Mouse (Mus musculus) myocyte (in vitro differentiated cells): ENCODE measurements around the gene Ehmt2. TPM values are rescaled to one million over a fixed set of nuclear protein-coding genes. Genes with fewer than 3 reads are reported as not detected.

Experiments
- H3K27me3 ChIP-seq: one replicate; pipeline ENCODE4 v1.6.1; 2011; ENCODE audit not compliant: control insufficient read depth, insufficient read depth, insufficient read length
- H3K36me3 ChIP-seq: one replicate; pipeline ENCODE4 v1.6.1; 2011; ENCODE audit not compliant: control insufficient read depth, insufficient read depth
- H3K4me2 ChIP-seq: one replicate; pipeline ENCODE4 v1.6.1; 2011; ENCODE audit warnings: low read depth, control low read depth
- H3K4me3 ChIP-seq: one replicate; pipeline ENCODE4 v1.5.1; 2011; ENCODE audit warnings: mild to moderate bottlenecking, control low read depth, moderate library complexity
- H3K79me2 ChIP-seq: one replicate; pipeline ENCODE4 v1.6.1; 2011; ENCODE audit not compliant: control insufficient read depth, insufficient read depth
- H3ac ChIP-seq: one replicate; pipeline ENCODE4 v1.6.1; 2011; ENCODE audit not compliant: control insufficient read depth, insufficient read length
- CEBPB ChIP-seq: IDR thresholded peaks from 2 replicates; pipeline ENCODE4 v1.6.1; 2011; ENCODE audit warnings: mild to moderate bottlenecking, moderate library complexity; ENCODE audit not compliant: poor library complexity, insufficient read depth, severe bottlenecking
- E2F4 ChIP-seq: IDR thresholded peaks from one replicate; pipeline ENCODE4 v1.6.1; 2011; ENCODE audit warnings: mild to moderate bottlenecking, control low read depth, moderate library complexity; ENCODE audit not compliant: insufficient read depth
- MAX ChIP-seq: IDR thresholded peaks from one replicate; pipeline ENCODE4 v1.6.1; 2011; ENCODE audit warnings: low read depth, mild to moderate bottlenecking, control low read depth
- MYOD1 ChIP-seq, 3 experiments: IDR thresholded peaks; one replicate each; pipeline ENCODE4 v1.6.1; 2011; ENCODE audit warnings: control low read depth in 2 of 3, low read depth in 2 of 3, mild to moderate bottlenecking in 2 of 3, moderate library complexity in 1 of 3; ENCODE audit not compliant: insufficient read length in 2 of 3, control insufficient read depth in 1 of 3
- MYOG ChIP-seq, 3 experiments: IDR thresholded peaks; one replicate each; pipeline ENCODE4 v1.6.1; 2011; ENCODE audit warnings: control low read depth in 2 of 3, low read depth in 2 of 3, mild to moderate bottlenecking in 2 of 3; ENCODE audit not compliant: insufficient read length in 2 of 3, control insufficient read depth in 1 of 3, insufficient read depth in 1 of 3
- POLR2A ChIP-seq: IDR thresholded peaks from one replicate; pipeline ENCODE4 v1.6.1; 2011; ENCODE audit warnings: low read depth, mild to moderate bottlenecking, control low read depth, moderate library complexity; ENCODE audit not compliant: insufficient read length
- POLR2AphosphoS2 ChIP-seq: IDR thresholded peaks from one replicate; pipeline ENCODE4 v1.6.1; 2011; ENCODE audit warnings: low read depth, control low read depth; ENCODE audit not compliant: insufficient read length
- REST ChIP-seq: IDR thresholded peaks from one replicate; pipeline ENCODE4 v1.6.1; 2011; ENCODE audit warnings: mild to moderate bottlenecking, control low read depth, moderate library complexity; ENCODE audit not compliant: insufficient read depth, insufficient read length
- SRF ChIP-seq: IDR thresholded peaks from one replicate; pipeline ENCODE4 v1.6.1; 2011; ENCODE audit warnings: low read depth; ENCODE audit not compliant: control insufficient read depth, insufficient read length
- TCF12 ChIP-seq: IDR thresholded peaks from one replicate; pipeline ENCODE4 v1.6.1; 2011; ENCODE audit warnings: mild to moderate bottlenecking, control low read depth; ENCODE audit not compliant: poor library complexity, insufficient read depth, severe bottlenecking
- TCF3 ChIP-seq: IDR thresholded peaks from one replicate; pipeline ENCODE4 v1.6.1; 2011; ENCODE audit warnings: low read depth, control low read depth; ENCODE audit not compliant: insufficient read length
- USF1 ChIP-seq: IDR thresholded peaks from one replicate; pipeline ENCODE4 v1.6.1; 2011; ENCODE audit warnings: low read depth, mild to moderate bottlenecking, control low read depth, moderate library complexity
- polyA plus RNA-seq: library from polyadenylated mRNA; unstranded; fragments of >200 nt; fragmentation: generic; extraction: Trizol; gene quantifications from one replicate; pipeline ENCODE4 v1.2.1, GENCODE M21; 2012; ENCODE audit warnings: missing spikeins

The Ehmt2 gene
- polyA plus RNA-seq, 1 experiment, result 94.5 TPM

- Histone ChIP-seq H3K27me3 (no peaks in the 10 kb centered on the region), H3K79me2 (peaks cover 28% of the 10 kb centered on the region), H3K4me3 (no peak overlapping the region), H3ac (no peak overlapping the region), H3K4me2 (no peak overlapping the region), H3K36me3 (peaks cover 5% of the 10 kb centered on the region)
- TF ChIP-seq POLR2A, result no peak
- no peak for TF ChIP-seq TCF3
- TF ChIP-seq E2F4, result no peak
- TF ChIP-seq MYOD1 (IDR thresholded peaks at IDR 0.05; ENCODE audit: control insufficient read depth in 1 of 3, insufficient read length in 2 of 3, low read depth in 2 of 3), result no peak
- no peak for TF ChIP-seq CEBPB
- no peak for TF ChIP-seq SRF
- no peak for TF ChIP-seq REST
These were observed 4.6 kb downstream of the Ehmt2 start for GRCm38 (mm10) chr17:34902895-34903294.

GRCm38 (mm10) chr17:34910982-34911381 lies 12.7 kb downstream of the Ehmt2 start:
- H3K4me2 ChIP-seq, result no peak overlapping the region
- no peak overlapping the region for H3K4me3 ChIP-seq
- no peak overlapping the region for H3ac ChIP-seq
- peak; percentile 3 for TF ChIP-seq POLR2A
- no peak for TF ChIP-seq POLR2AphosphoS2
- H3K79me2 ChIP-seq, result no peaks in the 10 kb centered on the region
- H3K36me3 ChIP-seq, result peaks cover 22% of the 10 kb centered on the region
- no peaks in the 10 kb centered on the region for H3K27me3 ChIP-seq

- Histone ChIP-seq H3K36me3 (peaks cover 22% of the 10 kb centered on the region), H3ac (no peak overlapping the region), H3K4me2 (no peak overlapping the region), H3K27me3 (no peaks in the 10 kb centered on the region), H3K79me2 (no peaks in the 10 kb centered on the region), H3K4me3 (no peak overlapping the region)
- peak; percentile 67 for TF ChIP-seq POLR2AphosphoS2
- no peak for TF ChIP-seq SRF
- TF ChIP-seq MYOD1 (IDR thresholded peaks at IDR 0.05; ENCODE audit: control insufficient read depth in 1 of 3, insufficient read length in 2 of 3, low read depth in 2 of 3), result peak in 1 of 3 experiments; percentile 38
These were observed 13.7 kb downstream of the Ehmt2 start for GRCm38 (mm10) chr17:34911945-34912351.

GRCm38 (mm10) chr17:34913930-34914665 lies 15.8 kb downstream of the Ehmt2 start, which contains the start of gene Slc44a4:
Gene Slc44a4 (plus strand): TSS chr17:34914466.
- Histone ChIP-seq H3K36me3 (peaks cover 14% of the 10 kb centered on the region), H3K27me3 (no peaks in the 10 kb centered on the region), H3ac (no peak within 1 kb of the TSS), H3K4me3 (no peak within 1 kb of the TSS), H3K79me2 (no peaks in the 10 kb centered on the region), H3K4me2 (peak within 1 kb of the TSS; percentile 50)
- peak in 1 of 3 experiments; percentile 53 for TF ChIP-seq MYOD1 (IDR thresholded peaks at IDR 0.05; ENCODE audit: control insufficient read depth in 1 of 3, insufficient read length in 2 of 3, low read depth in 2 of 3)
- peak in 2 of 3 experiments; percentile 39 to 70 for TF ChIP-seq MYOG (IDR thresholded peaks at IDR 0.05; ENCODE audit: control insufficient read depth in 1 of 3, insufficient read depth in 1 of 3, insufficient read length in 2 of 3, low read depth in 2 of 3)
- TF ChIP-seq SRF, result no peak
- TF ChIP-seq CEBPB, result no peak
- no peak for TF ChIP-seq USF1
- TF ChIP-seq POLR2A, result no peak

GRCm38 (mm10) chr17:34915410-34915831 lies 17.2 kb downstream of the Ehmt2 start:
- no peak overlapping the region for H3K4me3 ChIP-seq
- TF ChIP-seq USF1, result no peak
- TF ChIP-seq MAX, result no peak
- no peak for TF ChIP-seq TCF12
- no peak for TF ChIP-seq POLR2AphosphoS2
- TF ChIP-seq POLR2A, result no peak
- peak in 2 of 3 experiments; percentile 36 to 72 for TF ChIP-seq MYOG (IDR thresholded peaks at IDR 0.05; ENCODE audit: control insufficient read depth in 1 of 3, insufficient read depth in 1 of 3, insufficient read length in 2 of 3, low read depth in 2 of 3)
- TF ChIP-seq MYOD1 (IDR thresholded peaks at IDR 0.05; ENCODE audit: control insufficient read depth in 1 of 3, insufficient read length in 2 of 3, low read depth in 2 of 3), result peak in 1 of 3 experiments; percentile 46
- no peak for TF ChIP-seq TCF3
- no peak for TF ChIP-seq SRF
- TF ChIP-seq REST, result no peak
- no peak for TF ChIP-seq E2F4
- no peak for TF ChIP-seq CEBPB
- no peaks in the 10 kb centered on the region for H3K27me3 ChIP-seq
- H3K36me3 ChIP-seq, result peaks cover 11% of the 10 kb centered on the region
- H3K4me2 ChIP-seq, result peak overlapping the region; percentile 50
- H3ac ChIP-seq, result no peak overlapping the region
- no peaks in the 10 kb centered on the region for H3K79me2 ChIP-seq

GRCm38 (mm10) chr17:34916316-34916715 lies 18.0 kb downstream of the Ehmt2 start:
- no peak for TF ChIP-seq CEBPB
- no peak for TF ChIP-seq POLR2A
- peak; percentile 45 to 80 (median 53) for TF ChIP-seq MYOG (IDR thresholded peaks at IDR 0.05; ENCODE audit: control insufficient read depth in 1 of 3, insufficient read depth in 1 of 3, insufficient read length in 2 of 3, low read depth in 2 of 3)
- no peak for TF ChIP-seq USF1
- TF ChIP-seq TCF12, result no peak
- peak in 2 of 3 experiments; percentile 43 to 70 for TF ChIP-seq MYOD1 (IDR thresholded peaks at IDR 0.05; ENCODE audit: control insufficient read depth in 1 of 3, insufficient read length in 2 of 3, low read depth in 2 of 3)
- no peak for TF ChIP-seq POLR2AphosphoS2
- TF ChIP-seq REST, result no peak
- no peak for TF ChIP-seq MAX
- TF ChIP-seq TCF3, result no peak
- no peak for TF ChIP-seq E2F4
- no peak for TF ChIP-seq SRF
- Histone ChIP-seq H3ac (no peak overlapping the region), H3K4me3 (no peak overlapping the region), H3K79me2 (no peaks in the 10 kb centered on the region), H3K27me3 (no peaks in the 10 kb centered on the region), H3K36me3 (peaks cover 11% of the 10 kb centered on the region), H3K4me2 (peak overlapping the region; percentile 25)
